Mouse (Mus musculus) Patski (cell line): Measurements from ENCODE around the gene Pitpnm2. TPM values are rescaled to one million over a fixed set of nuclear protein-coding genes. Genes with fewer than 3 reads are reported as not detected.

Source experiments
- ATAC-seq: fragments of 100-300 bp; one replicate; pipeline ENCODE4 v1.8.0; 2021
- CTCF ChIA-PET: fragments of 350-600 bp; sonication (Branson Sonifier 250); formaldehyde crosslinking; loops from one replicate; lab custom pipeline; 2022; ENCODE audit warnings: inconsistent platforms; lab: Charles Lee
- POLR2A ChIA-PET: fragments of 350-600 bp; sonication (Branson Sonifier 250); formaldehyde crosslinking; loops from one replicate; lab custom pipeline; 2022; ENCODE audit warnings: antibody characterized with exemption, inconsistent platforms; lab: Charles Lee
- DNase-seq: peaks from one replicate; pipeline ENCODE4 v3.0.0-alpha.2; 2011; ENCODE audit warnings: low read depth, low spot score
- H3K27me3 ChIP-seq: fragments of 371-371 bp; one replicate; pipeline ENCODE4 v1.5.1; 2021
- CTCF ChIP-seq: fragments of 100-300 bp; IDR thresholded peaks from one replicate; pipeline ENCODE4 v1.5.1; 2021
- in situ Hi-C: fragments of 300-500 bp; cut with MboI; formaldehyde crosslinking; loops from 3 replicates; pipeline ENCODE4 v1.11.1; 2018; ENCODE audit warnings: low pct_unique_long_range_greater_than_20kb, mixed read lengths
- polyA plus RNA-seq: library from polyadenylated mRNA; unstranded; gene quantifications from one replicate; pipeline ENCODE4 v1.2.3, GENCODE M21; 2021

Gene Pitpnm2
- polyA plus RNA-seq, 1 experiment from 2014 or later = 33.3 TPM

DNA sequence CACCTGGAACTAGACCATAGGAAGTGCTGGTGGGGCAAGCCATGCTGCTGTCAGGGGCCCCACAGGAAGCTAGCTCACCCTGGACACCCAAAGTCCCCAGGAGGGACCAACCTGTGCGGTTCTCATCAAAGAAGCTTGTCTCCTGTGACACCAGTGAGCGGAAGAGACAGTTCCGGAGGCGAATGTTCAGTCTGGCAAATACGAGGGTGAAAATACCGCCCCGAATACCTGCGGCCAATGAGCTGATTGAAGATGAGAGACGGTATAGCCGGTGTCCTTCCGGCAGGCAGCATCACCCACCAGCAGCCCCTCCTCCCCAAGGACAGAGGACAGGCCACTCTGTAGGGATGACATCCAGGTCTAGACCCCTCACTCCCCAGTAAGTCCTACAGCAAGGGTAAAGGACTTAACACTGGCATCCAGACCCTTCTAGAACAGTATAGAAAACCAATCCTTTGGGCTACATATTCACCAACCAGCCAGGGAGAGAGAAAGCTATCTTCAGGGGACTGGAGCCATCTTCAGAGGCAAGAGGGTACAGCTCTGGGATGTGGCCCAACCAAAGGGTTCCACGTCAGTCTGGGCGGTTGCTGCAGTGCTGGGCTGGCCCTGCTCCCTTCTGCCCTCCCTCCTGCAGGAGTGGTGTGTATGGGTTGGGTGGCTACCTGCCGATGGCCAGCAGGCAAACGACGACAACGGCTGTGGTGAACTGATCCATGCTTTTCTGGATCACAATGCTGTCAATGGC is 166.4 kb downstream of the Pitpnm2 start:
- ChIA-PET CTCF (interaction anchor here (1.3 to 3.2 kb wide), 3 partner anchors 9 to 83 kb away, joined by 3 to 17 read pairs (median 7); no protein-coding TSS in a partner anchor), POLR2A (no interaction called here)
- no peaks in the 10 kb centered on the region for H3K27me3 ChIP-seq
- ATAC-seq (no peak), DNase-seq (no peak)
- TF ChIP-seq CTCF = no peak
- in situ Hi-C loops = loop anchor here (5.0 to 25.0 kb wide), 2 partner anchors 81 to 121 kb away; partner anchors contain the start of gene Hip1r

- CTCF ChIA-PET = interaction anchor here (1.3 to 1.6 kb wide), 2 partner anchors 8 to 82 kb away, joined by 3 to 7 read pairs; no protein-coding TSS in a partner anchor
- DNase-seq (no peak), ATAC-seq (no peak)
- POLR2A ChIA-PET = no interaction called here
- no peaks in the 10 kb centered on the region for H3K27me3 ChIP-seq
- in situ Hi-C loops = loop anchor here (5.0 to 25.0 kb wide), 2 partner anchors 80 to 120 kb away; partner anchors contain the start of gene Hip1r
- TF ChIP-seq CTCF = no peak
Observed at GRCm38 (mm10) chr5:124082447-124082846, 167.1 kb downstream of the Pitpnm2 start.

- in situ Hi-C loops = loop anchor here (5.0 to 25.0 kb wide), 2 partner anchors 78 to 118 kb away; partner anchors contain the start of gene Hip1r
- POLR2A ChIA-PET = no interaction called here
Observed at GRCm38 (mm10) chr5:124079880-124080279, 169.7 kb downstream of the Pitpnm2 start.

GRCm38 (mm10) chr5:124078794-124079416 is 170.7 kb downstream of the Pitpnm2 start:
- POLR2A ChIA-PET = no interaction called here
- TF ChIP-seq CTCF = no peak
- CTCF ChIA-PET = interaction anchor here (3.3 kb wide), 1 partner anchor 78 kb away, joined by 16 read pairs; no protein-coding TSS in a partner anchor
- no peaks in the 10 kb centered on the region for H3K27me3 ChIP-seq
- in situ Hi-C loops = loop anchor here (25.0 kb wide), 1 partner anchor 117 kb away; the partner anchor contains the start of gene Hip1r
- DNase-seq (no peak), ATAC-seq (no peak)

More at GRCm38 (mm10) chr5:124079880-124080279, 169.7 kb downstream of the Pitpnm2 start:
- no peak for DNase-seq
- no peaks in the 10 kb centered on the region for H3K27me3 ChIP-seq
- CTCF ChIA-PET = interaction anchor here (1.5 to 3.3 kb wide), 2 partner anchors 9 to 79 kb away, joined by 4 to 16 read pairs; no protein-coding TSS in a partner anchor
- TF ChIP-seq CTCF = no peak
- no peak for ATAC-seq

DNA sequence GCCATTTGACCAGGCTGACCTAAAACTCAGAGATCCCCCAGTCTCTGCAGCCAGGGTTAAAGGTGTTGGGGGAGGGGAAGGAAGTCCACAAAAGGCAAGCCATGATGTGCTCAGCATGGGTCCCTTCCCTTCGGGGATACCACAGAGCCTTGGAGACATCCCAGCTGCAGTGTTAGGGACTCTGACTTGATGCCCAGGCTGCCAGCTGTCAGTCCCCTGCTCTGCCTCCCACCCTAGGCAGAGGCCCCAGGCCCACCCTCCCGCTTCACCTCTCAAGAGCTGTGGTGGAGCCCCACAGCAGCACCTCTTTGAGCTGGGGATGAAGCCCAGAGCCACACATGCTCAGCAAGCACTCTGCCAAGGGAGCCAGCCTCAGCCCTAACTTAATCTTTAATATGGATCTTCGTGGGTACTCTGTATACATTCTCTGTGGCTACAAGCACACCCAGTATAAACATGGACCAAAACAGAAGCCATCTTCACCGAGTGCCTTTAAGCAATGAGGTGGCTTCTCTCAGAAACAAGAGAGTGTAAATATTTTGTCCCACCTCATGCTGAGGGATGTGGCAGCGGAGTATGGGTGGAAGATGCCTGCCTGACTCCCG is 171.6 kb downstream of the Pitpnm2 start:
- in situ Hi-C loops = loop anchor here (25.0 kb wide), 1 partner anchor 116 kb away; the partner anchor contains the start of gene Hip1r
- H3K27me3 ChIP-seq = no peaks in the 10 kb centered on the region
- ChIA-PET POLR2A (interaction anchor here (0.5 to 1.4 kb wide), 2 partner anchors 75 to 147 kb away, joined by 3 to 4 read pairs; no protein-coding TSS in a partner anchor), CTCF (interaction anchor here (3.3 kb wide), 1 partner anchor 77 kb away, joined by 16 read pairs; no protein-coding TSS in a partner anchor)
- TF ChIP-seq CTCF = no peak
- no peak for ATAC-seq
- DNase-seq = no peak

DNA sequence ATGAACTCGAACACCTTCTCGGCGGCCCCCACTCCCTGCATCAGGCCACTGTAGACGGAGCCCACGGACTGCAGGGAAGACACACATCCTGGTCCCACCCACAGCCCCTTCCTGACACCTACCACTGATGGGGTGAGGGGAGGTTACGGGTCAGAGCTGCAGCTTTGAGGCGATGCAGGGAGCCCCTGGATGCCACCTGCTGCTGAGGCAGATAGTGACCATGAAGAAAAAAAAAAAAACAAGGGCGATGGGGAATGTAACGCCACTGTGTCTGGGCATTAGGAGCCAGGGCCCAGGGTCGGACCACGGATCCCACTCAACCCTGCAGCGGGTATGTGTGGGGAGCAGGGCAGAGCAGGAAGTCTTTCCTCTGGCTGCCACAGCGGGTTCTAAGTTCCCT is 172.3 kb downstream of the Pitpnm2 start:
- no peak for DNase-seq
- POLR2A ChIA-PET = interaction anchor here (1.4 kb wide), 1 partner anchor 75 kb away, joined by 4 read pairs; no protein-coding TSS in a partner anchor
- no peak for ATAC-seq
- TF ChIP-seq CTCF = no peak
- no peaks in the 10 kb centered on the region for H3K27me3 ChIP-seq
- CTCF ChIA-PET = no interaction called here
- in situ Hi-C loops = loop anchor here (25.0 kb wide), 1 partner anchor 115 kb away; the partner anchor contains the start of gene Hip1r

- H3K27me3 ChIP-seq = no peaks in the 10 kb centered on the region
- CTCF ChIA-PET = interaction anchor here (0.7 to 1.5 kb wide), 2 partner anchors 76 to 128 kb away, joined by 3 to 4 read pairs; no protein-coding TSS in a partner anchor
- TF ChIP-seq CTCF = no peak
- ATAC-seq (no peak), DNase-seq (no peak)
- in situ Hi-C loops = loop anchor here (25.0 kb wide), 1 partner anchor 114 kb away; the partner anchor contains the start of gene Hip1r
- POLR2A ChIA-PET = interaction anchor here (1.4 kb wide), 1 partner anchor 74 kb away, joined by 4 read pairs; no protein-coding TSS in a partner anchor
Observed at GRCm38 (mm10) chr5:124076559-124076958, 173.0 kb downstream of the Pitpnm2 start.

DNA sequence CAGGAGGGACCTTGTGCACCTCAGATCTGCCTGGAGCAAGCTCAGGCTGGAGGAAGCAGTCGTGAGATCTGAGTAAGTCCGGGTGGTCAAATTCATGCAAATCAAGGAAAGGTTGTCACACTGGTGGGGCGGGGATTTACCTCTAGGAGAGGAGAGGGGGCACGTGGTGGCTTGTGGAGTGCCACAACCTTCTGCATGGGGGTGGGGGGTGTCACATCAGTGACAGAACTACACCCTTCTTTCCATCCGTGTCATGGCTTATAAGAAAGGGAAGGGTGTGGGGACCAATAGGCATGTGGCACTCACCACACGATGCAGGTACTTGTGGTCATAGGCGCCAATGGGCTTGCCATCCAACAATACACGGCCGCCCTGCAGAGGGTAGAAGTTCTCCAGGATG is 173.8 kb downstream of the Pitpnm2 start:
- DNase-seq (no peak), ATAC-seq (no peak)
- H3K27me3 ChIP-seq = no peaks in the 10 kb centered on the region
- ChIA-PET POLR2A (interaction anchor here (1.5 kb wide), 1 partner anchor 28 kb away, joined by 3 read pairs; no protein-coding TSS in a partner anchor), CTCF (interaction anchor here (1.5 kb wide), 1 partner anchor 127 kb away, joined by 4 read pairs; no protein-coding TSS in a partner anchor)
- no peak for TF ChIP-seq CTCF
- in situ Hi-C loops = loop anchor here (25.0 kb wide), 1 partner anchor 113 kb away; the partner anchor contains the start of gene Hip1r

DNA sequence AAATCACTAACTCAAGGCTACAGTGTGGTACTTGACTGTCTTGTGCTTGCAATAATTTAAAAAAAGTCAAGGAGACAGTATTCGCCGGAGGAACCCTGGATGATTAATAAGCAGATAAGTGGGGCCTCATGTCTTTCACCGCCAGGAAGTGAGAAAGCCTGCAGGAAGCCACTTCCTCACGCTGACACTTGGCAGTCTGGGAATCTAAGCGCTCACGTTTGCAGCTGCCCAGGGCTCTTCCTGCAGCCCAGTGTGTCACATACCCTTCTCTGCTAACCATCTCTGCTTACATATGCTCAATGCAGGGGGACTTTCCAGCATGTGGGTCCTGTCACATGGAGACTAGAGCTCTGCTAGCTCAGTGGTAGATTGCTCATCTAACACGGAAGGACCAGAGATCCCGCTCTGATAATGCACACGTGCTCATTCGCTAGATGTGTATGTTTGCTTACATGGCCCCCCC is 174.7 kb downstream of the Pitpnm2 start:
- TF ChIP-seq CTCF = no peak
- no peak for DNase-seq
- POLR2A ChIA-PET = interaction anchor here (1.5 to 1.6 kb wide), 2 partner anchors 28 to 68 kb away, joined by 3 to 4 read pairs; no protein-coding TSS in a partner anchor
- CTCF ChIA-PET = interaction anchor here (1.3 to 2.6 kb wide), 5 partner anchors 8 to 73 kb away, joined by 3 to 7 read pairs (median 3); no protein-coding TSS in a partner anchor
- H3K27me3 ChIP-seq = no peaks in the 10 kb centered on the region
- in situ Hi-C loops = loop anchor here (25.0 kb wide), 1 partner anchor 113 kb away; the partner anchor contains the start of gene Hip1r
- no peak for ATAC-seq
